Comparison of ENCODE assay signal across 13 mouse cellular contexts in genomic region chr7:120739018-120739417, GRCm38 (mm10). TPM values are rescaled to one million over a fixed set of nuclear protein-coding genes. Genes with fewer than 3 reads are reported as not detected.
DNase-seq lines count a peak whose midpoint lies in the region; ATAC-seq and TF ChIP-seq lines count a peak whose summit lies in the region.
"Had no signal": no experiment of that assay in that cellular context is flagged by ENCODE, and none has a peak within 500 bp of the region (broad histone marks: within the 10 kb centered on the region; RNA-seq: fewer than 3 reads in every experiment).

Vwa3a (plus strand) TSS chr7:120739318.

- intact Hi-C loops in left cerebral cortex, adult 2 months (cut with DNase I): no loop called here
- intact Hi-C loops in left cerebral cortex, postnatal 4 days (cut with DNase I): no loop called here
- intact Hi-C loops in left cerebral cortex, postnatal 14 days (cut with DNase I): no loop called here

- H3K36me3 ChIP-seq in heart, embryonic 14.5 days (ENCODE audit: control insufficient read depth, insufficient read depth, low read length): 0 out of 2 replicates have a peak, but pooled peaks cover 9% of the 10 kb centered on the region
- H3K36me3 ChIP-seq in forebrain, embryonic 16.5 days (ENCODE audit: control insufficient read depth, insufficient read depth): 0 out of 2 replicates have a peak, but pooled peaks cover 2% of the 10 kb centered on the region
- H3K36me3 ChIP-seq: limb, embryonic 15.5 days; lung, embryonic 15.5 days had no signal

- H3K9ac ChIP-seq in heart, embryonic 14.5 days (ENCODE audit: low read length): no peak within 1 kb of the TSS
- no peak within 1 kb of the TSS for H3K9ac ChIP-seq in forebrain, embryonic 16.5 days (replicated peaks; ENCODE audit: low read depth, low read length)
- H3K9ac ChIP-seq: limb, embryonic 15.5 days; lung, embryonic 15.5 days; neural tube, embryonic 12.5 days had no signal

- no peak for TF ChIP-seq CTCF in left cerebral cortex, adult 2 months (IDR thresholded peaks at IDR 0.05)

- H3K4me2 ChIP-seq in heart, embryonic 14.5 days (ENCODE audit: low read length): peak within 1 kb of the TSS; percentile 17; the same call in 1 of the 2 replicates
- H3K4me2 ChIP-seq in forebrain, embryonic 16.5 days (ENCODE audit: low read length): no peak within 1 kb of the TSS
- H3K4me2 ChIP-seq: limb, embryonic 15.5 days; lung, embryonic 15.5 days; neural tube, embryonic 12.5 days had no signal

- WGBS in heart, embryonic 14.5 days: 65% methylated on average over 6 of the region's 6 CpGs
- WGBS in forebrain, embryonic 16.5 days: 77% methylated on average over 6 of the region's 6 CpGs

- peaks cover 15 to 16% of the 10 kb centered on the region in 2 experiments for H3K4me1 ChIP-seq in heart, embryonic 14.5 days (ENCODE audit: control insufficient read depth in 2 of 2, insufficient read depth in 2 of 2, low read length in 2 of 2)
- peaks cover 19% of the 10 kb centered on the region for H3K4me1 ChIP-seq in forebrain, embryonic 16.5 days (replicated peaks; ENCODE audit: control insufficient read depth, insufficient read depth, low read length)

- no peaks in the 10 kb centered on the region for H3K9me3 ChIP-seq in heart, embryonic 14.5 days (ENCODE audit: control insufficient read depth, low read length)
- H3K9me3 ChIP-seq in forebrain, embryonic 16.5 days (ENCODE audit: control insufficient read depth, low read length): no peaks in the 10 kb centered on the region
- H3K9me3 ChIP-seq: limb, embryonic 15.5 days; lung, embryonic 15.5 days; neural tube, embryonic 12.5 days had no signal

- H3K4me3 ChIP-seq in heart, embryonic 14.5 days (ENCODE audit: control insufficient read depth in 1 of 2, insufficient read depth in 1 of 2, low read depth in 1 of 2, low read length in 2 of 2): no peak within 1 kb of the TSS
- peak within 1 kb of the TSS; percentile 0; the same call in 1 of the 2 replicates for H3K4me3 ChIP-seq in left cerebral cortex, adult 2 months
- no peak within 1 kb of the TSS for H3K4me3 ChIP-seq in forebrain, embryonic 16.5 days (replicated peaks; ENCODE audit: low read length)
- H3K4me3 ChIP-seq: limb, embryonic 15.5 days; lung, embryonic 15.5 days; neural tube, embryonic 12.5 days had no signal

- H3K27ac ChIP-seq in heart, embryonic 14.5 days (replicated peaks in 1 of 2; ENCODE audit: control insufficient read depth in 1 of 2, insufficient read depth in 1 of 2, low read depth in 2 of 2, low read length in 2 of 2): peak within 1 kb of the TSS; percentile 19 to 25; a peak in 1 of 4 replicates
- peak within 1 kb of the TSS; percentile 76 for H3K27ac ChIP-seq in left cerebral cortex, adult 2 months
- peak within 1 kb of the TSS; percentile 47; the same call in 1 of the 2 replicates for H3K27ac ChIP-seq in forebrain, embryonic 16.5 days (ENCODE audit: low read length)
- H3K27ac ChIP-seq: limb, embryonic 15.5 days; lung, embryonic 15.5 days; neural tube, embryonic 12.5 days had no signal

- H3K27me3 ChIP-seq in heart, embryonic 14.5 days (ENCODE audit: control insufficient read depth, insufficient read depth, low read length): no peaks in the 10 kb centered on the region
- H3K27me3 ChIP-seq in forebrain, embryonic 16.5 days (replicated peaks; ENCODE audit: control insufficient read depth, insufficient read depth, low read length): no peaks in the 10 kb centered on the region
- H3K27me3 ChIP-seq: CH12.LX; limb, embryonic 15.5 days; lung, embryonic 15.5 days; neural tube, embryonic 12.5 days had no signal

- ATAC-seq in heart, embryonic 14.5 days (ENCODE audit: insufficient number of reproducible peaks, insufficient read depth, low FRiP score, low read depth): no peak
- ATAC-seq in forebrain, embryonic 16.5 days: no peak
- no peak for ATAC-seq in erythroblast, adult 5-6 weeks (replicated peaks; ENCODE audit: low FRiP score, poor library complexity, severe bottlenecking)

- no peak for DNase-seq in heart, adult 8-10 months (ENCODE audit: low spot score)
- DNase-seq in left cerebral cortex, adult 2 months (ENCODE audit: extremely low spot score in 1 of 2, low spot score in 2 of 2): no peak
- DNase-seq in left cerebral cortex, postnatal 4 days: no peak
- DNase-seq in left cerebral cortex, postnatal 14 days (ENCODE audit: low spot score in 2 of 2): no peak
- DNase-seq: cerebellum, postnatal 14 days; thymus, adult 18-20 months had no signal

RNA-seq across cellular contexts. Expression of gene Vwa3a, which starts in this region (rescaled TPM):
- 0.86 and 0.89 TPM in 2 replicates for polyA plus RNA-seq in heart, embryonic 14.5 days (2014; fragmentation: Nextera tagmentation; extraction: Ambion mirVana)
- 1 to 10 TPM; 1.7 to 4.6 (median 3.9) TPM for total RNA-seq in heart, adult 8-10 months (2022)
- 10 to 100 TPM; 12.7 to 14.8 TPM for total RNA-seq in left cerebral cortex, adult 2 months (2021)
- total RNA-seq in left cerebral cortex, postnatal 4 days (2021): 1 to 10 TPM; 5.4 to 8.2 TPM
- polyA plus RNA-seq in forebrain, embryonic 16.5 days (2015; fragmentation: Nextera tagmentation; extraction: Ambion mirVana): 0.91 and 2.0 TPM in 2 replicates
- 10 to 100 TPM; 14.1 to 20.5 TPM for total RNA-seq in left cerebral cortex, postnatal 14 days (2021)
- total RNA-seq in erythroblast, adult 5-6 weeks (2015; ENCODE audit: low replicate concordance): not detected in 2 replicates
- total RNA-seq in erythroblast, adult 5-6 weeks (2017; ENCODE audit: low replicate concordance): not detected in 2 replicates
- total RNA-seq: CH12.LX had no signal
- polyA plus RNA-seq: limb, embryonic 15.5 days had no signal

Comparison
In these comparisons a context has a peak if more than half of its experiments do, and no peak if none do; other contexts are left out.
1. H3K27ac ChIP-seq: peak in every context shown above with its lines; median percentile 76 in left cerebral cortex, adult 2 months; 47 in forebrain, embryonic 16.5 days; 22 in heart, embryonic 14.5 days.